Mouse (Mus musculus): ENCODE measurements around the gene Lekr1.
"Not testable (repeated sequence)": the region's sequence is repeated elsewhere in the genome, so short reads cannot be mapped to it uniquely, and the experiment has no call there.

Gene Lekr1

GRCm38 (mm10) chr3:65766387-65766786 is 100.4 kb downstream of the Lekr1 start:
- DNase-seq (ENCODE audit: extremely low read depth, low read depth): no peak

- DNase-seq (ENCODE audit: extremely low read depth, low read depth): no peak
Measured at GRCm38 (mm10) chr3:65767202-65767862, 101.3 kb downstream of the Lekr1 start.

- DNase-seq (ENCODE audit: extremely low read depth, low read depth): not testable (repeated sequence)
Measured at GRCm38 (mm10) chr3:65769666-65770065, 103.6 kb downstream of the Lekr1 start.

GRCm38 (mm10) chr3:65773910-65774309 is 107.9 kb downstream of the Lekr1 start:
- DNase-seq (ENCODE audit: extremely low read depth, low read depth): no peak

- DNase-seq (ENCODE audit: extremely low read depth, low read depth): no peak
Measured at GRCm38 (mm10) chr3:65775096-65775495, 109.1 kb downstream of the Lekr1 start.

- no peak for DNase-seq (ENCODE audit: extremely low read depth, low read depth)
Measured at GRCm38 (mm10) chr3:65782246-65782645, 116.2 kb downstream of the Lekr1 start.

- no peak for DNase-seq (ENCODE audit: extremely low read depth, low read depth)
Measured at GRCm38 (mm10) chr3:65790076-65790685, 124.2 kb downstream of the Lekr1 start.

GRCm38 (mm10) chr3:65793561-65793960 is 127.5 kb downstream of the Lekr1 start:
- DNase-seq (ENCODE audit: extremely low read depth, low read depth): no peak

- DNase-seq (ENCODE audit: extremely low read depth, low read depth): no peak
Measured at GRCm38 (mm10) chr3:65794711-65795110, 128.7 kb downstream of the Lekr1 start.

GRCm38 (mm10) chr3:65797345-65798137 is 131.5 kb downstream of the Lekr1 start:
- DNase-seq (ENCODE audit: extremely low read depth, low read depth): no peak

GRCm38 (mm10) chr3:65800962-65801361 is 134.9 kb downstream of the Lekr1 start:
- DNase-seq (ENCODE audit: extremely low read depth, low read depth): no peak

- no peak for DNase-seq (ENCODE audit: extremely low read depth, low read depth)
Measured at GRCm38 (mm10) chr3:65802185-65802584, 136.2 kb downstream of the Lekr1 start.

GRCm38 (mm10) chr3:65802868-65803267 is 136.8 kb downstream of the Lekr1 start:
- DNase-seq (ENCODE audit: extremely low read depth, low read depth): no peak

GRCm38 (mm10) chr3:65814881-65815280 is 148.9 kb downstream of the Lekr1 start:
- no peak for DNase-seq (ENCODE audit: extremely low read depth, low read depth)

- no peak for DNase-seq (ENCODE audit: extremely low read depth, low read depth)
Measured at GRCm38 (mm10) chr3:65816012-65816411, 150.0 kb downstream of the Lekr1 start.

- no peak for DNase-seq (ENCODE audit: extremely low read depth, low read depth)
Measured at GRCm38 (mm10) chr3:65818597-65818996, 152.6 kb downstream of the Lekr1 start.

GRCm38 (mm10) chr3:65819841-65820240 is 153.8 kb downstream of the Lekr1 start:
- DNase-seq (ENCODE audit: extremely low read depth, low read depth): no peak

- no peak for DNase-seq (ENCODE audit: extremely low read depth, low read depth)
Measured at GRCm38 (mm10) chr3:65824886-65825285, 158.9 kb downstream of the Lekr1 start.

- DNase-seq (ENCODE audit: extremely low read depth, low read depth): no peak
Measured at GRCm38 (mm10) chr3:65826716-65827115, 160.7 kb downstream of the Lekr1 start.

GRCm38 (mm10) chr3:65827400-65827799 is 161.4 kb downstream of the Lekr1 start:
- no peak for DNase-seq (ENCODE audit: extremely low read depth, low read depth)

- DNase-seq (ENCODE audit: extremely low read depth, low read depth): no peak
Measured at GRCm38 (mm10) chr3:65828020-65828419, 162.0 kb downstream of the Lekr1 start.

GRCm38 (mm10) chr3:65829230-65829629 is 163.2 kb downstream of the Lekr1 start:
- DNase-seq (ENCODE audit: extremely low read depth, low read depth): no peak

Measured in MEL-GATA-1-ER (cell line).